In the genomic region with DNA sequence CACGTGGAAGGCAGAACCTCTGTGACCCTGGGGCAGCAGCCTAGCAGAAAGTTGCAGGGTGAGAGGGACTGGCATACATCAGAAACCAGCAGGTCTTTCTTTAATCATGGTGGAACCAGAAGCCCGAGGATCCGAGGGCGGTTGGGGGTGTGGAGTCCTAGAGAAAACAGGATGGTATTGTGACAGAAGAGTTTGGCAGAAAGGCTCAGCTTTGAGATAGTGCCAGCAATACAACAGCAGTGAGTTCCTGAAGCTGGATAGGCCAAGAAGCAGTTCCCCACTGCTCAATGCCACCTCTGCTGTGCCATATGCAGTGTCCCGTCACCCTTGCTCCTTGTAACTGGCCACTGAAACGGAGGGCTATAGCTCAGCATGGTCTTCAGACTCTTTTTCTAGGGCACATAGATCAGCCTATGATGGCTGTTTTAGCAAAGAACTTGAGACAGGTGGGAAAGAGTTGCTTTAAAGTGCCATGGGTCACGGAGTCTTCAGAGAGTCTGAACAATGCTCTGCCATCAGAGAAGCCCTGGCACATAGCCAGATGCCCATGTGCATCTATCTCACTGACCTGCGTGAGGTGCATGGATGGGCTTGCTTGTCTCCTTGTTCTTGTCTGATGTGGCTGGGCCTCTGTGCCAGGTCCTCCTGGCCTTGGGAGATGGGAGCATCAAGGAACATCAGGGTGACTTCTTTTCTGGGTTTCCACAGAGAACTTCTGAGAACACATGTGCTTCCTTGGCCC, we compare ENCODE assay signal across 13 mouse cellular contexts.
"Had no signal": no experiment of that assay in that cellular context is flagged by ENCODE, and none has a peak within 500 bp of the region (broad histone marks: within the 10 kb centered on the region; RNA-seq: fewer than 3 reads in every experiment).

No protein-coding gene starts in this region.

- H3K4me3 ChIP-seq: liver, embryonic 13.5 days had no signal

- H3K27ac ChIP-seq: liver, embryonic 13.5 days; stomach, postnatal 0 days had no signal

- DNase-seq: kidney, adult 9 months; kidney, postnatal 14 days; kidney, postnatal 4 days; liver, embryonic 13.5 days; lung, adult 2 months; lung, postnatal 14 days; lung, postnatal 4 days; midbrain, embryonic 14.5 days; thymus, adult 2 months; thymus, postnatal 14 days; thymus, postnatal 4 days had no signal

- H3K9me3 ChIP-seq: liver, embryonic 13.5 days had no signal

- H3K4me2 ChIP-seq: liver, embryonic 13.5 days; midbrain, embryonic 11.5 days had no signal

- H3K27me3 ChIP-seq: liver, embryonic 13.5 days had no signal

- H3K9ac ChIP-seq: liver, embryonic 13.5 days had no signal
